Mouse (Mus musculus) frontal cortex, adult 2 months (tissue): ENCODE measurements around the gene Srrm4. TPM values are rescaled to one million over a fixed set of nuclear protein-coding genes. Genes with fewer than 3 reads are reported as not detected.

Source experiments
- DNase-seq, 2 experiments: peaks; one replicate each; pipeline ENCODE4 v3.0.0; 2022; ENCODE audit warnings: low spot score in 1 of 2; ENCODE audit errors: extremely low spot score in 1 of 2
- polyA plus RNA-seq: library from polyadenylated mRNA; depleted of rRNA; stranded (reverse); fragments of >200 nt; gene quantifications from 2 replicates; pipeline ENCODE4 v1.2.3, GENCODE M21; 2012; rRNA removed

The Srrm4 gene
- polyA plus RNA-seq, 1 experiment, result 28.6 TPM

DNA sequence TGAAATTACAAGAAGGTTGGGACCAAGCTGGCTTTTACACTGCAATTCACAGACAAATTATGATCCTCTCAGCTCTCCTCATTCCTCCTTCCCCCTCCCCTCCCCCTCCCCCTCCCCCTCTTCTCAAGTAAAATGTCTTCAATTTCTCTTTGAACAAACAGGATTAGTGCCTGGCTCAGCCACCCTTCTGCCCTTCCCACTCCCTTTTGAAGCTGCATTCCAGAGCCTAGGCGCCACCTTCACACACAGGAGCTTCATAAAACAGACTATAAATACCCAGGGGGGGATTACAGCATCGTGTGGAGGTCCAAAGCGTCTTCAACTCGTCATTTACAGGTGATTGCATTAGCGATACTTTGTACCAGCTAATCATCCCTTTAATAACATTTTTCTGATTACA lies 175.4 kb downstream of the Srrm4 start:
- no peak for DNase-seq

DNA sequence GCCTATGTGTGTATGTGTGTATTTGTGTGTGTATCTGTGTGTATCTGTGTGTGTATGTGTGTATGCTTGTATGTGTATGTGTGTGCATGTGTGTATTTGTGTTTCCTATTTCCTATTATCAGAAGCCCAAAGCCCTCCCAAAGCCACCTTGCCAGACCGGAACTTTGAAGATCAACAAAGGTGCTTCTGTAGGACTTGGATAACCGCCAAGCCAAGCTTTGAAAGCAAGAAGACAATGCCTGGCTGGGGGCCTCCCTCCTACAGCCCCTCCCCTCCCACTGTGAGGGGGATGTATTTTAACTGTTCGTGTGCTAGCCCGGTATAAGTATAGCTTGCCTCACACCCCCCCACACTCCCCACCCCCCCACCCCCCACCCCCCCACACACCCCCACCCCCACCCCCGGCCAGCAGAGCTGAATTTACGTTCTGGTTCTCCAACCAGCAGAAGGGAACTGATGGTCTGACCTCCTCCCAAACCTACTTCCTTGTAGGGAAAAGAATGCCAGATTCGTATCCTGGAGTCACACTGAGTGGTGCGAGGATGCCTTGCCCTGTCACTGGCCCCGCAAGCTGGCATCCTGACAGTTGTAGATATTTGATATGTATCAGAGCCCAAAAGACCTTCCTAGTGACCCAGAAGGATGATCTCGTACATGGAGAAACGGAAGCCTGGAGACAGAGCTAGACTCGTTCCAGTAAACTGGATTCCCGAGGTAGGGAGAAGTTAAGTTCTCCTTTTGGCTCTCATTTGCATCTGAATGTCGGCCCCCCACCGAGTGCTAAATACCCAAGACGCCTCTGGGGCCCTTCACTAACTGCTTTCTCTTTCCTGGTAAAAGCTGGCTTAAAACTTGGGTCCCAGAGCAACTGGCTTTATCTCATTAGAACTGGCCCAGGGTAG lies 181.7 kb downstream of the Srrm4 start:
- no peak for DNase-seq

DNA sequence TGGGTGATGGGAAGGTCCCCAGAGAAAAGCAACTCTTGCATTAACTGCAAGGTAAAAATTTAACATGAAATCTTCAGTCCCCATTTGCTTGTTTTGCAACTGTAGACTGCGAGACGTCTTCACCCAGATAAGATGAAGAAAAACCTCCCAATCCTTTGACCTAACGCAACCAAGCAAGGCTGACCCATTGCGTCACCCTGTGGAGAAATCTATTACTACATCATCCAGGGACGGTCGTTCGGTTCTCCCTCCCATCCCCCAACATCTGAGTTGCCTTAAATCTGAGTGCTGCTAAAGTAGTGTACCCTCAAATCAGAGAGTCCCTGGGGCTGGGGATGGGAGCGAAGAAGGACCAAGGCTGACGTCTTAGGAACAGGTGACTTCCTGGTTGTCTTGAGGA lies 182.7 kb downstream of the Srrm4 start:
- no peak for DNase-seq

DNA sequence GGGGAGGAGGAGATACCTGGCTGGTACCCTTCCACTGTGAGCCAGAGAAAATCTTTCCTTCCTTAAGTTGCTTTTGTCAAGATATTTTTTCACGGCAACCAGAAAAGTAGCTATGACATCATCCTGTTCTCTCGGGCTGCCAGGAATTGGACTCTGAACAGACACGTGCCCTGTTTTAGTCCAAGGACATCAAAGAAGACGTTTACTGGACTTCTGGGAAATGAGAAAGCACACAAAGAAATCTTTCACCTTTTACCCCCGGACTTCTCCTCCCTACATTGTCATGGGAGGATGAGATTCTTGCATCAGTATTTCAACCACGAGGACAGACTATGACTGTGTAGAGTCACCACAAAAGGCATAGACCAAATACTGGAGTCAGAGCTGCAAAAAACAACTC lies 183.7 kb downstream of the Srrm4 start:
- no peak for DNase-seq

DNA sequence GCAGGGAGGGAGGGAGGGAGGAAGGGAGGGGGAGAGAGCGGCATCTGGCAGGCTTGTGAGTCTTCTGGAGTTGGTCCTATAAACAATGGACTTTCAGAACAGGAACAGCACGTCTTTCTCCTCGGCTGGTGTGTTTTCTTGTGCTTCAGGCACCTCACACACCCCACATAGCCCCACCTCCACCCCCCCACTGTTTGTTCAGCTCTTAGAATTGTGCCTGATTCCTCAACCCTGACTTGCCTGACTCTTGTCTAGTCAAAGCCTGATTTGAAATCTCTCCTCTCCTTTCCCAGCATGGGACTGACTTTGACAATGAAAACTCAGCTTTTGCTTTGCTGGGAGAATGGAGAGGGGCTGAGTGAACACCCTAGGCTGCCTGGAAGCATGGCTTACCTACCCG lies 184.3 kb downstream of the Srrm4 start:
- DNase-seq, result no peak

DNA sequence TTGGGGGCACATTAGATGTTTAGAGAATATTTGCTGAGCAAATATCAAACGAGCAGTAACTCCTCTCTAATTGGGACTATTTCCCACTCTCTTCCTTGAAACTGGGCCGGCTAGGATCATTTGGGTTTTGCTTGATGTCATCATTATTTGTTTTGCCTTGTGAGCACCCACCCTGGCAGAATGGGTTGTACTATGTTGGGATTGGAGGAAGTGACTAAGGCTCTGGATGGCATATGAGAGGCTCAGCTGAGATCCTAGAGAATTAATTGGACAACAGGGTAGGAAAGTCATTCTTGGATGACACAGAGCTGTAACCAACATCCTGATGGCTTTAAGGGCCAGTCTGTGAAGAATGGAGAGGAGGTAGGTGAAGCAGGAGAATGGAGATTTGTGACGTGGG lies 185.1 kb downstream of the Srrm4 start:
- DNase-seq, result no peak

DNA sequence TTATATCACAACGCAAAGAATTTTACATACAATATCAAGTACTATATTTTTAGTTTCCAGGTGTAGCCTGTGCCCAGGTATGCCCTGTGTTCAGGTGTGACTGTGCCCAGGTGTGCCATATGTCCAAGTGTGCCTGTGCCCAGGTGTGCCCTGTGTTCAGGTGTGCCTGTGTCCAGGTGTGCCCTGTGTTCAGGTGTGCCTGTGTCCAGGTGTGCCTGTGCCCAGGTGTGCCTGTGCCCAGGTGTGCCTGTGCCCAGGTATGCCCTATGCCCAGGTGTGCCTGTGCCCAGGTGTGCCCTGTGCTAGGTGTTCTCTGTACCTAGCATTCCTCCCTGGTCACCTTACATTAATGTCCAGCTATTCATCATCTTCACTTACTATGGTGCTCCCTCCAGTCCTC lies 185.7 kb downstream of the Srrm4 start:
- no peak for DNase-seq

DNA sequence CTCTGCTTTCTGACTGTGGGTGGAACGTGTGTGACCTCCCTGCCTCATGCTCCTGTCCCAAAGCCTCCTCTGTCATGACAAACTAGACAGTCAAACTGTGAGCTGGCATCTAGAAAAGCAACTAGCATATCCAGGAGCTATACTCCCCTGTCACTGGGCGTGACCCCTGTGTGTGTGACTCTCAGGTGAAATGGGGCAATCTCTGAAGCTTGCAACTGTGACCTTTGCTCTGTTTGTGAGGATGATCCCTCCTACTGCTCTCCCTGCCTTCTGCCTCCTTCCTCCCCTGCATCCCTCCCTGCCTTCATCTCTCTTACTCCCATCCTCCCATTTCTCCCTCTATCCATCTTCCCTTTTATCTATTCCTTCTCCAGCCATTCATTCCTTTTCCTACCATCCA lies 187.6 kb downstream of the Srrm4 start:
- no peak for DNase-seq

DNA sequence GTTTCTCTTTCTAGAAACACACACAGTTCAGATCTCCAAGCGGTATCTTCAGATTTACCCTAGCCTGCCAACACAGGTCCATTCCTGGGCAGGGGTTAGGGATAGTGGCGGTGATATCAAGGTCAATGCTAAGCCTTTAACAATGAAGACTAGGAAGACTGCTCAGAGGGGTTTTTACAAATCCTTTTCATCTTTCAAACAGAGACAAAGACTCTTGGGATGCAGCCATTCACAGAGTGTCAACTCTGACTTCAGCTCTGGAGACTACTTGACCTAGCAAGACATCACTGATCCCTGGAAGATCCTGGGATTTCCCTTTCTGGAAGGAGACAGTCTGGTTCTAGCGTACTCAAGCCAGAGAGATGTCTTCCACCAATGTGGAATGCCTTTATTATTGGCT lies 190.8 kb downstream of the Srrm4 start:
- no peak for DNase-seq

DNA sequence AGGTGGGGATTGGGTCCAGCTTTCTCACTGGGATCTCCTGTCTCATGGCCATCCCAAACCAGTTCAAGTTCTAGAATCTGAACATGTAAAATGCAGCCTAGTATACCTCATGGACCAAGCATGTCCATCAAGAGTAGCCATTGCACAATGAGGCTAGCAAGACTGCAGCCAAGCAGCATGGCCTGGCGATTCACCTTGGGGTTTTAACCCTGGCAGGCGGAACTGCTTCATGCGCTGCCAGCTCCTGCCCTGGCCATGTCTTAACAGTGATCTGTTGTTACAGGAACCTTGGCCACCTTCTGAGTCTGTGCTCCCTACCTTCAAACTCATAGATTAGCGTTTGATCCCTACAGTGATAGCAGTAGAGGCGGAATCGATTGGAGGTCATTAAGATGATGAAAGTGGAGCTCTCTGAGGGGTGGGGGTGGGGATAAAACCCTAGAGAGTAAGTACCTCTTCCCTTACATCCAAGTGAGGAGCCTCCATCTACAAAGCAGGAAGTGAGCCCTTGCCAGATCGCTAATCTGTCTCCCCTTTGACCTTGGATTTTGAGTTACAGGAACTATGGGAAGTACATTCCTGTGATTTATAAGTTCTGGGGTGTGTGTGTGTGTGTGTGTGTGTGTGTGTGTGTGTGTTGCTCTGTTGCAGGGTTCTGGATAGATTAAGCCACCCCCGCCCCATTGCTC lies 191.4 kb downstream of the Srrm4 start:
- DNase-seq, result no peak

DNA sequence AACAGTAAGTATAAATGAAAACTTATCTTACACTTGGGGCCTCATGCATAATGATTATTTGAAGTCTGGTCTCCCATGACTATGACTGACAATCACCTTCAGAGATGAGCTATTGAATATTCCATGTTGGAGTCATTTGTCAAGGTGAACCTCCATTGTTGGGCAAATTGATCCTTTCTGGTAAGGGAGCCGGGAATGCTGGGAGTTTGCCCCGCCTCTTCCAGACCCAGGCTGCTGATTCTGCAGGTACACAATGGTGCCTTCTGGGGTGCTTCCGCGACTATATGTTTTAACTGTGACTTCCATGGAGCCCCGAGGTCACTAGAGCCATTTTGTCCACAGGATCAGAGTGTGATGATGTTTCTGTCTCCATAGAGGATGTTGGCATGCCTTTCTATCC lies 195.5 kb downstream of the Srrm4 start:
- no peak for DNase-seq

DNA sequence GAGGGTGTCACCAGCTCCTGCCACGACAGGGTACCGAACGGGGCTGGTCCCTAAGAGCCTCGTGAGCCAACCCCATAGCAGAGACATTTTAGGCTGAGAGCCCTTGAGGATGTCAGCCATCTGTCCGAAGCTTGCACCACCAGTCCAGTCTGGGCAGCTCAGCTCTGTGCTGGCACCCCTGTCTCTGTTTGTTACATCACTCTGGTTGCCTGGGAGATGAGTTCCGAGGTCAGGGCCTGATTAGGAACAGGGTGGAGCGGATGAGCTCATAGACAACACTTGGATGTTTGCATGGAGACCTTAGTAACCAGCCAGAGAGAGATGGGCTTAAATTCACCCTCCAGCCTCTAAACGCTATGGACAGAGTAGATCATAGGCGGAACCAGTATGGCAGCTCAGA lies 199.0 kb downstream of the Srrm4 start:
- DNase-seq, result no peak

DNA sequence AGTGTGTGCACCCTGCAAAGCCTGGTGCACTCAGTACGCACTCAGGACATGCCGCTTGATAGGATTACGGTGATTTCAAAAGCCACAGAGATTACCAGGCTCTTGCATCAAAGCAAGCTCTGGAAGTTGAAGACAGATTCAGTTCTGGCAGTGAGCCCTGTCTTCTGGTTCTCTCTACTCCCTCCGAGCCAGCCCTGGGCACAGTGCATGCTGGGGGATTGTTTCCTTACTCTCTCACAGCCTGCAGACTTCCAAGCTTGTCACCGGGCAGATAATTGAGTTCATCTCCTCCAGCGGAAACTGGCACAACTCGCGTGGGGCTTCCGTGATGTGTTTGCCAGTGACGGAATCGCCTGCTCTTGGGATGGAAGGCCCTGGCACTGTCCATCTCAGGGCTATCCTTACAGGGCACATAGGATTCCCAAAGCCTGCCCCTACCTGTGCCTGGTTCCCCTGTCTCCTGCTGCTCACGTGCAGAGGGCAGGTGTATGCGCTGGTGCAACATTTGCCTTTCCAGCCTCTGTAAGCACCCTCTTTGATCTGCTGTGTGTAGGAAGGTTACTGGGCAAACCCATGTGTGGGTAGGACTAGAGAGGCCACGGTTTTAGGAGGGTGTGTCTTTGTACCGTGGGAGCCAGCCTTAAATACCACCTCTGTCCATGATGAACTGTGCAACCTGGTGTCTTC lies 201.6 kb downstream of the Srrm4 start:
- DNase-seq, result peak; percentile 20 to 73

DNA sequence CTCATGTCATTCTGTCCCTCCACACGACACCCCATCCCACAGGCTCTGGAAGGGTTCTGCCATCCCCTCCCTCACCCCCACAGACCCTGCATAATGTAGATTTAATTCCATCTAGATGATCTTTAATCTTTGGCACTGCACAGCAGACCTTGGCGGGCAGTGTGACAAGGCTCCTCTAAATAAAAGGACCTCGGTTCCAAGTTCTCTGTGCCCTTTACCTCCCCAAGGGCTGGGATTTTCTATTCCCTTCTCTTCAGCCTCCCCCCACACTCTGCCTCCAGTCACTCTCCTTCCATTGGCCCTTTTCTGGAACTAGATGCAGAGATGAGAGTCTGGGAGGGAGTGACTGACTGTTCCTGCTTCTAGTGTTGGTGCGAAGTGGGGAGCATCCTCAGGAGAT lies 202.3 kb downstream of the Srrm4 start:
- DNase-seq, result no peak

Other genes with a start within 250 kb of the Srrm4 start
- 13.6 and 15.0 TPM in 2 replicates for gene Hspb8, start 169.0 kb downstream of the Srrm4 start, polyA plus RNA-seq